Mouse (Mus musculus) stomach, embryonic 14.5 days (tissue): ENCODE measurements around the gene Mrps26. TPM values are rescaled to one million over a fixed set of nuclear protein-coding genes. Genes with fewer than 3 reads are reported as not detected.

Source experiments
- ATAC-seq: fragments of 200-750 bp; cut with Nextera tagmentation; 2 replicates; pipeline ENCODE4 v1.8.0; 2017; ENCODE audit warnings: low read depth, moderate TSS enrichment; ENCODE audit not compliant: insufficient number of reproducible peaks, insufficient read depth, low FRiP score
- H3K27ac ChIP-seq: fragments of 300-500 bp; sonication (generic); 2 replicates; pipeline ENCODE4 v1.5.1; 2014; ENCODE audit warnings: mild to moderate bottlenecking, low read length, moderate library complexity, mixed read lengths
- H3K27me3 ChIP-seq: fragments of 300-500 bp; sonication (generic); 2 replicates; pipeline ENCODE4 v1.6.1; 2014; ENCODE audit warnings: low read length, control low read depth, mixed read lengths; ENCODE audit not compliant: control insufficient read depth, insufficient read depth
- H3K36me3 ChIP-seq: fragments of 300-500 bp; sonication (generic); 2 replicates; pipeline ENCODE4 v1.6.1; 2014; ENCODE audit warnings: mild to moderate bottlenecking, control low read depth, low read length, moderate library complexity, mixed read lengths; ENCODE audit not compliant: control insufficient read depth, insufficient read depth
- H3K4me1 ChIP-seq: fragments of 300-500 bp; sonication (generic); 2 replicates; pipeline ENCODE4 v1.6.1; 2014; ENCODE audit warnings: low read length, control low read depth, mixed read lengths; ENCODE audit not compliant: control insufficient read depth, insufficient read depth
- H3K4me2 ChIP-seq: fragments of 300-500 bp; sonication (generic); replicated peaks from 2 replicates; pipeline ENCODE4 v1.6.1; 2014; ENCODE audit warnings: low read depth, low read length, control low read depth
- H3K4me3 ChIP-seq: fragments of 300-500 bp; sonication (generic); 2 replicates; pipeline ENCODE4 v1.5.1; 2014; ENCODE audit warnings: low read depth, low read length, control low read depth
- H3K9ac ChIP-seq: fragments of 300-500 bp; sonication (generic); replicated peaks from 2 replicates; pipeline ENCODE4 v1.6.1; 2014; ENCODE audit warnings: low read depth, mild to moderate bottlenecking, control low read depth, low read length, moderate library complexity, mixed read lengths
- H3K9me3 ChIP-seq: fragments of 300-500 bp; sonication (generic); 2 replicates; pipeline ENCODE4 v1.6.1; 2016; ENCODE audit warnings: low read depth, low read length, control low read depth; ENCODE audit not compliant: control insufficient read depth
- WGBS: fragments of 180-500 bp; shearing (Covaris S2); extraction: QIAGEN DNeasy Blood & Tissue Kit; methylation state at CpG from one replicate; pipeline ENCODE4 v1.1.7; 2014; 5-methylcytosine and 5-hydroxymethylcytosine counted together
- polyA plus RNA-seq: library from polyadenylated mRNA; unstranded; fragments of >200 nt; fragmentation: Nextera tagmentation; extraction: Ambion mirVana; gene quantifications from 2 replicates; pipeline ENCODE4 v1.2.1, GENCODE M21; 2014

Gene Mrps26
- polyA plus RNA-seq, 1 experiment from 2014 or later: 86.2 TPM

GRCm38 (mm10) chr2:130589157-130589556 is 25.6 kb downstream of the Mrps26 start:
- ATAC-seq: no peak
- WGBS: 65% methylated on average over 4 of the region's 4 CpGs
- no peaks in the 10 kb centered on the region for H3K4me1 ChIP-seq
- no peak overlapping the region for H3K27ac ChIP-seq
- no peak overlapping the region for H3K4me2 ChIP-seq
- no peak overlapping the region for H3K9ac ChIP-seq
- no peaks in the 10 kb centered on the region for H3K27me3 ChIP-seq
- no peak overlapping the region for H3K4me3 ChIP-seq
- no peaks in the 10 kb centered on the region for H3K9me3 ChIP-seq
- H3K36me3 ChIP-seq: peaks cover 11% of the 10 kb centered on the region; the same call in 1 of the 2 replicates

DNA sequence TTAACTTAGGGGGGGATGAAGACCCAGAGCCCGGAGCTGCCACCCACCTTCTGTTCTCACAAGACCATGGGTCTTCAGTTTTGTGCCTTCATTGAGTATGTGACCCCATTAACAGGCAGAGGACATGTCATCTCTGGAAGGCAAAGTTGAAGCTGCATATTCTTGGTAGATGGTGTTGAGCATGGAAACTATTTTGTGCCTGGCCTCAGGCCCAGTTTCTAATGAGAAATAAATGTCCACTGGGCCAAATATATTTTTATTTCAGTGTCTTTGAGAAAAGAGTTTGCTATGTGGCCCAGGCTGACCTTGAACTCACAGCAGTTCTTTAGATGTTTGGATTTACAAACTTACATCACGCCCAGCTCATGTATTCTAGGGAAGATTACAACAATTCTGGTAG is 26.2 kb downstream of the Mrps26 start:
- Histone ChIP-seq H3K4me2 (no peak overlapping the region), H3K27ac (no peak overlapping the region), H3K9ac (no peak overlapping the region), H3K4me1 (no peaks in the 10 kb centered on the region), H3K4me3 (no peak overlapping the region), H3K9me3 (no peaks in the 10 kb centered on the region), H3K36me3 (peaks cover 16% of the 10 kb centered on the region; the same call in 1 of the 2 replicates), H3K27me3 (no peaks in the 10 kb centered on the region)
- ATAC-seq: no peak
- 84% methylated on average over 2 of the region's 2 CpGs for WGBS

- no peaks in the 10 kb centered on the region for H3K4me1 ChIP-seq
Observed at GRCm38 (mm10) chr2:130591016-130591415, 27.5 kb downstream of the Mrps26 start.

DNA sequence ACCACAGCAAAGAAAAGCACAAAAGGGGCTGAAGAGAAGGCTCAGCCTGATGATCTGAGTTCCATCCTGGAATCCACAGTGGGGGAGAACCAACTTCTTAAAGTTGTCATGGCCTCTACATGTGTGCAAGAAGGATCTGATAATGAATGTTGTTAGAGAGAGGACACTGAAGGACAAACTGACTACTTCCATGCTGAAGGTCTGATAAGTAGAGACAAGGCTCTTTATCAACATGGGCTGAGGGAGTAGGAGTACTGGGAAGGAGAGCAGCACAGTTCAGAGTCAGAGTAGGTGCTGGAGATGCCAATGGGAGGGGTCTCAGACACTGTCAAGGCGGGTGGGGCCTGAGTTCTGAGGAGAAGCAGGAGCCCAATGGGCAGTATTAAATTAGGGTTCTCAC is 32.1 kb downstream of the Mrps26 start:
- Histone ChIP-seq H3K4me1 (no peaks in the 10 kb centered on the region), H3K4me3 (no peak overlapping the region), H3K4me2 (no peak overlapping the region), H3K36me3 (peaks cover 37% of the 10 kb centered on the region), H3K27ac (no peak overlapping the region), H3K9me3 (no peaks in the 10 kb centered on the region), H3K27me3 (no peaks in the 10 kb centered on the region), H3K9ac (no peak overlapping the region)
- ATAC-seq: no peak
- 92% methylated on average over 1 of the region's 1 CpGs for WGBS

More at GRCm38 (mm10) chr2:130591016-130591415, 27.5 kb downstream of the Mrps26 start:
- Histone ChIP-seq H3K4me2 (no peak overlapping the region), H3K4me3 (no peak overlapping the region), H3K9me3 (no peaks in the 10 kb centered on the region), H3K27ac (no peak overlapping the region), H3K9ac (no peak overlapping the region), H3K36me3 (peaks cover 21% of the 10 kb centered on the region; the same call in 1 of the 2 replicates), H3K27me3 (no peaks in the 10 kb centered on the region)
- ATAC-seq: no peak
- WGBS: 88% methylated on average over 2 of the region's 2 CpGs

DNA sequence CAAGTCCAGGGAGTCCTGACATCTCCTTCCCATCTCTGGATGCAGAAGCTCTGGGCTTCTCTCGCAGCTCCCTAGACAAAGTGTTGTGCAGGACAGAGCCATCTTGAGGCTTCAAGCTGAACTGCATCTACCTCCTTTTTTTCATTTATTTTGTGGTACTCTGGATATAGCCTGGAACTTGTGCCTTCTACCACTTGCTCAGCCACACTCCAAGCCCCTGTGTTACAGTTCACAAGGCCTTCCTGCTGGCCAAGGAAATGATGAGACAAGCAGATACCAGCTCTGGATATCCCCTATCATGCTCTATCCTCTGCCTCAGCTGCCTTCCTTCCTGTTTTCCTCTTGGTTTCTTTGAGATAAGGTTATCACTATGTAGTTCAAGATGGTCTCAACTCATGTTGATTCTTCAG is 34.1 kb downstream of the Mrps26 start:
- no peak overlapping the region for H3K27ac ChIP-seq
- H3K9me3 ChIP-seq: no peaks in the 10 kb centered on the region
- peaks cover 26% of the 10 kb centered on the region for H3K36me3 ChIP-seq
- ATAC-seq: no peak
- H3K4me2 ChIP-seq: no peak overlapping the region
- WGBS: 0% methylated on average over 1 of the region's 1 CpGs
- H3K9ac ChIP-seq: no peak overlapping the region
- no peak overlapping the region for H3K4me3 ChIP-seq
- H3K4me1 ChIP-seq: no peaks in the 10 kb centered on the region
- H3K27me3 ChIP-seq: no peaks in the 10 kb centered on the region

GRCm38 (mm10) chr2:130598399-130598798 is 34.9 kb downstream of the Mrps26 start:
- no peak overlapping the region for H3K4me2 ChIP-seq
- H3K4me3 ChIP-seq: no peak overlapping the region
- H3K9ac ChIP-seq: no peak overlapping the region
- no peak for ATAC-seq
- no peaks in the 10 kb centered on the region for H3K9me3 ChIP-seq
- no peak overlapping the region for H3K27ac ChIP-seq
- 83% methylated on average over 3 of the region's 3 CpGs for WGBS
- no peaks in the 10 kb centered on the region for H3K4me1 ChIP-seq
- H3K36me3 ChIP-seq: peaks cover 31% of the 10 kb centered on the region
- H3K27me3 ChIP-seq: no peaks in the 10 kb centered on the region

DNA sequence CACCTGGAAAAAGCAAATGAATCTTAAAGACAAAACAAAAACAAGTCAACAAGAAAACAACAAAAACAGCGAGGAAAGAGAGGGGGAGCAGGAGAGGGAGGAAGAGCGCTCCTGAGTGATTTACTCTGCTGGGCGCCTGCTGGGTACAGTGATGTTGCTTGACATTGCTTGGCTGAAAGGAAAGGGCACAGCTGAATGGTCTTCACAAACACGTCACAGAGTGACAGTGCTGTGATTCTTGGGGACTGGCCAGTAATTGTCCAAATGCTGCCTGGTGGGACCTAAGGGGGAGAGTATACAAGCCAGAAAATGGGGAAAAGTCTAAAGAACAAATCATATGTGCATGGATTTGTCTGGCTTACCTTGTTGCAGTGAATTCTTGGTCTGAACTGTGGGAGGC is 38.7 kb downstream of the Mrps26 start:
- Histone ChIP-seq H3K27ac (no peak overlapping the region), H3K36me3 (peaks cover 25% of the 10 kb centered on the region), H3K4me3 (no peak overlapping the region), H3K9ac (no peak overlapping the region), H3K4me1 (no peaks in the 10 kb centered on the region), H3K9me3 (no peaks in the 10 kb centered on the region), H3K27me3 (no peaks in the 10 kb centered on the region), H3K4me2 (no peak overlapping the region)
- WGBS: 88% methylated on average over 4 of the region's 4 CpGs
- ATAC-seq: no peak

DNA sequence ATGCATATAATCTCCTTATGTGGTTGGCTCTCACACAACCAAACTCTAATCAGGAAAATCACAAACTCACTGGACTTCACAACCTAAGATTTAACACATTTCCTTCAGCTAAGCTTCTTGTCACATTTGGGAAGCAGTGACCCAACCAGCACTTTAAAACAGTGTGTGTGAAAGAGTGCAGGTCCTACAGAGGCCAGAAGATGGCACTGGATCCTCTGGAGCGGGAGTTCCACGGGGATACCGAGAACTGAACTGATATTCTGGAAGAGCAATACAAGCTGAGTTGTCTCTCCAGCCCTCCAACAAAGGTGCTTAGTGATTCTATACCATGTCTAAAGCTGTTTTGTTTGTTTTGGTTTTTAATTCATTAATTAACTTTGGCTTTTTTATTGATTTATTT is 49.5 kb downstream of the Mrps26 start:
- H3K9ac ChIP-seq: no peak overlapping the region
- peaks cover 35% of the 10 kb centered on the region for H3K36me3 ChIP-seq
- H3K9me3 ChIP-seq: no peaks in the 10 kb centered on the region
- no peaks in the 10 kb centered on the region for H3K4me1 ChIP-seq
- no peak overlapping the region for H3K27ac ChIP-seq
- no peak overlapping the region for H3K4me2 ChIP-seq
- WGBS: 66% methylated on average over 3 of the region's 3 CpGs
- ATAC-seq: no peak
- H3K27me3 ChIP-seq: no peaks in the 10 kb centered on the region
- no peak overlapping the region for H3K4me3 ChIP-seq
